Mouse (Mus musculus): ENCODE results near the gene Rapgef5.
A peak's percentile ranks its signal among the peaks of the same experiment; 100 is the strongest.

Gene Rapgef5

GRCm38 (mm10) chr12:117727481-117728177 is 211.3 kb downstream of the Rapgef5 start:
- DNase-seq, result no peak

- no peak for DNase-seq
Observed at GRCm38 (mm10) chr12:117728178-117728611, 211.9 kb downstream of the Rapgef5 start.

DNA sequence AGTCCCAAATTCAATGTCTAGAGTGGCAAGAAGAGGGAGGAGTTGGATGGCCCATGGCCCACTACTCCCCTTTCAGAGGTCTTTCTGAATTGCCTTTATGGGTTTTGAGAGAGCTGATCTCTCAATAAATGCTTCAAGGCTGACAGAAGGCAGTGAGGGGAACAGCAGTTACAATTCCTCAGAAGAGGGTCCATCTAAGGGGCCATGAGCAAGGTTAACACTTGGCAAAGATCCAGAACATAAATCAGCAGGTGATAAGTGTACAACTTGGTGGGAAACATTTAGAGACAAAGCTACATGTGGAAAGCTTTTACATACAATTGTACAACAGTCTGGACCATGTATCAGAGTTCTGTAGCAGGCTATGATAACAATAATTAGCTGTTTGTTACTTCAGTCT is 217.3 kb downstream of the Rapgef5 start:
- DNase-seq, result no peak

DNA sequence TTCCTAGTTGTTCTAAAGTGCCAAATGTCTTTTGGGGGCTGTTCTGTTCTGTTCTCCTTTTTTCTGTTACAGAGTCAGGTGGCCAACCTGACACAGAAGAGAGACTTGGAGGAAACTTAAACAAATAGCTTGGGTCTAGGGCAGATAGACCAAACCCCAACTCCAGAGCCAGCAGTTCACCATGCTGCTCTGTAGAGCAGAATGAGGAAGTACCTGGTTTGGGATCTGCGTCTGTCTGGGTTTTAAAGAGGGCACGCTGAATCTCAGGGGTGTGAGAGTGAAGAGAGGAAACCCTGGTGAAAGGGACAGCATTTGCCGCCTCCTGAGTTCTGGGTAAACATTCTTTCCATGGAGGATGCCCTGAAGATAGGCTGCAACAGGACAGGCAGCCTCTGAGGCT is 219.9 kb downstream of the Rapgef5 start:
- DNase-seq, result no peak

- no peak for DNase-seq
Observed at GRCm38 (mm10) chr12:117736928-117737327, 220.6 kb downstream of the Rapgef5 start.

DNA sequence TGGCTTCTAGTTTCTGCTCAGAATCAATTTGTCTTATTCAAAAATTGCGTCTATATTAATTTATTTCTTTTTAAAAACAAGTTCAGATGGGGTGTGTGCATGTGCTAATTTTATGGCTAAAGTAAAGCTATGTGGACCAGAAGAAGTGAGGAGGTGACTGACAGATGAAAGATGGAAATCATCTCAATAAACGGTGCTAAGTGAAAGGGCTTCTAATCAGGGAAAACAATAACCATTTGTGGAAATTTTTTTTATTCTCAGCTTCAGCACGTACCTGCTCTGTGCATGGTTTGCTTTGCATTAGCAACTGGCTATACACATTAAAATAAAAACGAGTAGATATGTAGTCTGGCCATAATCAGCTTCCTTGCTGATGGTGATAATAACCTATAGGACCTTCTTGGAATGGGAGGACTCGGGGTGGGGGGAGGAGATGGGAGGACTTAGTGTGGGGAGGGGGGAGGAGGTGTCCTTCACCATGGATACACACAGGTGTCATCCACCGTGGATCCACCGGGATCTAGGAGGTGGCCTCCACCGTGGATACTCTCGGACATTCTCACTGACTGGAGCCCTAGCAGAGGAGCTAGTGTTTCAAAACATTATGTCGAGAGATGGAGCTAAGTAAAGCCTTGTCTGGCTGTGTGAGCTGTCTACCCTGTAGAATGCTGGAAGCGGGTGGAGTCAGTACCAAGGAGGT is 221.2 kb downstream of the Rapgef5 start:
- DNase-seq, result no peak

DNA sequence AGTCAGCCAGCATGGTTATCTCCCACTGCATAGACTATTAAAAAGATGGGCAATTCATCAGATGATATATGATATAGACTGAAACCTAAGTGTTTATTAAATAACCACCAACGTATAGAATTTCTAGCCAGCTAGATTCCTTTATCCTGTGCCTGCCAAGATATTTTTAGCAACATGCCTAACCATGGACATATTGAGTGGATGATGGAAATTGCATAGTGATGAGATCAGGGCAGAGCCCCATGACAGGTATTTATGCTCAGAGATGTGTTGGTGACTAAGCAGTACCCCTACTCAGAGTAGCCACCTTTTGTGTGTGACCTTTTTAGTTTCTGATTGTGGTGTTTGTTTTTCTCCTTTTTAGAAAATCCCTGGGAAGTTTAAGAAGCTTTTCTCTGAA is 226.2 kb downstream of the Rapgef5 start:
- no peak for DNase-seq

GRCm38 (mm10) chr12:117744580-117745483 is 228.6 kb downstream of the Rapgef5 start:
- no peak for DNase-seq

- no peak for DNase-seq
Observed at GRCm38 (mm10) chr12:117746611-117747010, 230.3 kb downstream of the Rapgef5 start.

DNA sequence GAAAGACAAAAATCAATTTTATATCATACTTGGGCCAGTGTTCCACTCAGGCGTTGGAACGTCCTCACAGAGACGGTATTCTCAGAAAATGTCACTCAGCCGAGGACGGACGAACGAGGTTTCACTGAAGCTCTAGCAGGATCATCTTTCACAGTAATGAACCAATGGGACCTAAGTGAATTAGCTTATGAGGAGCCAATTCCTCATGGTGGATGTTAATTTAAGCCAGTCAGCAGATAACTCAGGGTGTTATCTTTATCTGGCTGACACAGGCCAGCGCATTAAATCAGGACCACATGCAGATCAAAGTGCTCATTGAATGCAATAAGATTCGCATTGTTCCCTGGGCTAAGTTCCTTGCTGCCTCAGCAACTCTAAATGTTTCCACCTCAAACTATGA is 234.8 kb downstream of the Rapgef5 start:
- DNase-seq, result no peak

DNA sequence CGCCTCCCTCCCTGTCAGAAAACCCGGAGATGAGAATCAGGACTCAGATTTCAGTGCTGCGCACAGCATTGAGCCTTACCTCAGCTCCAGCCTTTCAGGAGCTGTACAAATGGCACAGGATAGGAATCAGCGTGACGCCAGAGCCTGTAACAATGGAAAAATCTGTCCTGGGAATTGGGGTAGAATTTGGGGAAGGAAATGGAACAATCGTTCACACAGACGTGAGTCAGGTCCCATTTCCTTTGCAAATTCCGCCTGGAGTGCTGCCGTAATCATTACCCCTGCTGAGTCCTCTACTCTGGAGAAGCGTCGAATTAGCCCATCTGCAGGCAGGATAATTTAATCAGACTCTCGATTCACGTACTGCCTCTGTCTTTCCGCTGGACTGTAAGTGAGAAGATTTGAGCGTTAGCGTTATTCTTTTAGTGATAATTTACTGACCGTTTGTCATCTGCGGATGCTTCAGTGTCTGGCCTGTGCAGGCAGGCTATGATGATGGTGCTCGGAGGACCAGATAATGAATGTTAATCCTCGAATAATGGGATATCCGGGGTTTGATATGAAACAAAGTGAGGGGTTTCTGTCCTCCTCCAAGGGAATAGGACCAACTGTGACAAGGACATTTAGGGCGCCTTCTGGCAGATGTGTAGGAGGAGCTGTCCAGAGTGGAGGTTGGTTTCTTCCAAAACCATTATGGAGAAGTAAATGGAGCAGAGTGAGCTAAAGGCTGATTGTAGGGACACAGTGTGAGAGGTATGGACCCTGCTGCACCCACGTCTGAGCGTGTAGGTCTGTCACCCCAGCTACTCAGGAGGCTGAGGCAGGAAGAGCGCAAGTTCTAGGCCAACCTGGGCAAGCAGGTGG is 235.5 kb downstream of the Rapgef5 start:
- DNase-seq, result no peak

GRCm38 (mm10) chr12:117756010-117756409 is 239.7 kb downstream of the Rapgef5 start:
- DNase-seq, result no peak

DNA sequence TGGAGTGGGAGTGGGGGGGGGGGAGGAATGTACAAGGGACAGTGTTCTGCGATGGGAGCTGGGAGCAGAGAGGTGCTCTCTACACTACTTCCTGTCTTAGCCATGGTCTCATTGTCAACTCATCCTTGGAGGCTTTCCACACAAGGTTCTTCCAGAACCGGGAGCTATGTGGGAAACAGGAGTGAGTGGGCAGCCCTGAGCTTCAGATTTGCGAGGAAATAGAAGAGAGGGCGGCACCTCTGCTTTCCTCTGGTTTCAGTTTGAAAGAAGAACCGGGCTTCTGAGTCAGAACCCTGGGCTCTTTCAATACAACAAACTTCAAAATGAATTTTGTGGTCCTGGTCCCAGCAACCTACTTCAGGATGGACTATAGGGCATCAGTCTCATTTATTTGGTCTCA is 244.1 kb downstream of the Rapgef5 start:
- no peak for DNase-seq

DNA sequence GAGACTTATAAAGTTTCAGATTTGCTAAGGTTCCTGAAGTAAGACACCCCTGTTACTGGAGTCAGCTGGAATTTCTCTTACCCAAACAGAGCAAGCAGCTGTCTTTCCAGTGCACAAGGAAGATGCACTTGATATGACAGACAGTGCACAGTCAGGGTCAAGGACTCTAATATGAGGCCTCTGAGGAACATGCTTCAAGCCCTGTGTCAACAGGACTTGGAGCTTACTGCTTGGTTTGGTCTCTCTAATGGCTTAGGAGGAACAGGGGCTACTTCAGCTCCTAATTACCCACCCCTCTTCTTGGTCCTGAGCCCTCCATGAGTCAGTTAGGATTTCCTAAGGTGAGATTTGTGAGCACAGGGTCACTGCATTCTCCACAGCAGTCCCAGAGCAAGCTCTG is 244.6 kb downstream of the Rapgef5 start:
- no peak for DNase-seq

DNA sequence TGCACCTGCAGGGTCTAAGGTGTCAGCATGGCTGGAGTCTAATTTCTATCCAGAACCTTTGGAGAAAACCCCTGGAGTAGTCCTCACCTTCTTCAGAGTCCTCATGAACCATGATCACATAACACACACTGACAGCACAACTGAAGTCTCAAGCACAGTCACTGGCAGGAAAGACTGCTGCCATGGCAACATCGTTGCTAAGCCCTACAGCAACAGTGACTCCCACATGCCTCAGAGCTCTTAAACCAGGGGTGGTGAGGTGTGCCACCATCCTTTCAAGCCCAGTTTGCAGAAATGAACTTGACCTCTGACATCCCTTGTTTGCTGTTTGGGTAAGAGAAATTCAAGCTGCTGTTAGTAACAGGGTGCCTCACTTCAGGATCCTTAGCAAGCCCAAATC is 245.4 kb downstream of the Rapgef5 start:
- DNase-seq, result peak; percentile 35

DNA sequence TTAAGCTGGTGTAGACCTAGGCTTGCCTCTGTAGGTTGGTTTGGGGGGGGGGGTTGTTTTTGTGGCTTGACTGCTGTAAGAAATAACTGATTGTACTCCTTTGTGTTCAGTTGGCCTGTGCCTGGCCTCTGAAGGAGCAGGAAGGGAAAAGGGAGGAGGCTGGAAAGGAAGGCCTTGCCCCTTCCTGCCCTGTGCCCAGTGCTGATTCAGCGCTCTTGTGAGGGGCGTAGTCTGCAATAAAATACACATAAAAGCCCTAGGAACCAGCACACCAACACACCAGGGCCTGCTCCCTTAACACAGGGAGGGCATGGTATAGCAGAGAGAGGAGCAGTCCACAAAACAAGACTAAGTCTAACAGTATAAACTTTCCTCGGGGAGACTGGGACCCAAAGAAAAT is 247.0 kb downstream of the Rapgef5 start:
- DNase-seq, result no peak

DNA sequence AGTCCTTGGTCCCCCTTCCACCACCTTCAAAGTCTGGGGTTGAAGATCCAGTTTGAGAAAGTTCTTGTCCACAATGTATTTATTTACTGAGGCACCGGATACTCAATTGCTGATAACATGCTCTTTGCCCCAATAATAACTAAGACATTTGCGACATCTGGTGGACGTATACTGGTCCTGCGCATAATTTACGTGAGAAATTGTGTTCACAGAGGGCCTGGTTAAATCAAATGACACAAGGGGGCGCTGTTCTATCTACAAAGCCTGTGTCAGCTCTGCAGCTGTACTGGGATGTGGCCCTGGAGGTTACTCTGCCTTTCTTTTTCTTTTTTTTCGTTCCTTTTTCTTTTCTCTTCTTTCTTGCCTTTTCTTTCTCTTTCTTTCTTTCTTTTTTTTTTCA is 248.6 kb downstream of the Rapgef5 start:
- peak; percentile 68 for DNase-seq

DNA sequence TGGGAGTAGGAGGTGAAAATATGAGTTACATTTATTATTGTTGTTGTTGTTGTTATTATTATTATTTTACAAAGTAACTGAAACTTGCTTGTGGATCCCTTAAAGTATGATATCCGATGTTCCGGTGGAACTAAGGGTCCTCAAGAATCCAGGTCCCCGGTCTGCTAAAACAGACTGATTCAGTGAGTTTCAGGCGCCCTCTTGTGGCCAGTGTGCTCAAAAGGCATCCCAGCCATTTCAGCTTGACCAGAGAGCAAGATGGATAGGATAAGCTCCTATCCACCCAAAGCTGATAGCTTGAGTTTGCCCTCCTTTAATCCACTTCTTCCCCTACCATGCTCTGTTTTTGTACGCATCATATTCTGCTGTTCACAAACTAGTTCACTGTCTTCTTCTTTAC is 252.8 kb downstream of the Rapgef5 start:
- peak; percentile 91 for DNase-seq

DNA sequence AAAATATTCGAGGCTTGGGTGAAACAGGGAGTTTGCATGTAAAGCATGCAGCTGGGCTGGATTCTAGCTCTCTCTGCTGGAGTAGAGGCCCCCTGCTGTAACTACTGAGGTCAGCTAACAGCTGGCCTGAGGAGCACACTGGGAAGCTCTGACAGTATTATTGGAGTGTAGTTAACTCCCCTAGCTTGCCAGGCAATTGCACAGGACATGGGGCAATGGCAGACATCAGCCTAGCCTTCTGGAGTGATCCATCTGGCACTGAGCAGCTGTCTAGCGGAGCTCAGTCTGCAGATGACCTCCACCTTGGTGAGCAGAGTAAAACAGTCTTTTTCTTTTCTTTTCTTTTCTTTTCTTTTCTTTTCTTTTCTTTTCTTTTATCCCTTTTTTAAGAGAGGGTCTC is 253.9 kb downstream of the Rapgef5 start:
- no peak for DNase-seq

- DNase-seq, result no peak
Observed at GRCm38 (mm10) chr12:117771156-117771555, 254.9 kb downstream of the Rapgef5 start.

GRCm38 (mm10) chr12:117772638-117773037 is 256.4 kb downstream of the Rapgef5 start:
- DNase-seq, result peak; percentile 84

DNA sequence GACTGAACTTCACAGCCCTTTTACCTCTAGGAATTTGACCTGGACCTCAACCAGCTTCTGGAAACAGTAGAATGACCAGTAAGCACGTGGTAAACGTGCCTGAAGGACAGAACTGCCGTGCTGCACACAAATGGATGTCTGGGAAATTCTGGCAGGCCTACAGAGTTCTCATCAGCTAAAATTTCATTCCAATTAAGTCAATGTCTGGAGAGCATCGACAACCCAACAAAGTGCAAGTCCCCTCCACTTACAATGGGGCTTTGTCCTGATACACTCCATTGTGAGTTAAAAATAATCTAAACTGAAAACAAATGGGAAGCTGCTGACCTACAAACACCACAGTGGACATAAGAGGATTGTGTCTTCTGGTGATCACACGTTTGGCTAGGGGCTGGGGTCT is 260.6 kb downstream of the Rapgef5 start:
- no peak for DNase-seq

DNA sequence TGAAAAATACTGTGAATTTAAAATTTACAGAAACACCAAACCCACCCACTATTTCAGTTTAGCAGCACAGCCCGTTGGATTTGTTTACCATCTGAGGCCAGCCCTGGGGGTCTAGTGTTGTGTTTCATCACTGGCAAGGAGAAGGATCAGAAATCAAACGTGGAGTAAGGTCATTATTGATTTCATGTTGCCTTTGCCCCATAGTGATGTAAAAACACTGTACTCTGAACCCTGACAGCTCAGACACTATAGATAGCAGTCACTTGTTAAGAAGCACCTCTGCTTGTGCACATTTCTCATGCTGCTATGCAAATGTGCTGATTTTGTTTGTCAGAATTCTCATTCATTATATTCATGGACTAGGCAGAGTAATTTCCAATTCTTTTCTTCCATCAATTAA is 265.1 kb downstream of the Rapgef5 start:
- DNase-seq, result no peak

All from right cerebral cortex, postnatal 4 days (tissue).